Mouse (Mus musculus) limb, embryonic 13.5 days (tissue): ENCODE measurements around the gene Lama2. TPM values are rescaled to one million over a fixed set of nuclear protein-coding genes. Genes with fewer than 3 reads are reported as not detected.
"Not testable (repeated sequence)": the region's sequence is repeated elsewhere in the genome, so short reads cannot be mapped to it uniquely, and the experiment has no call there.

Experiments used
- ATAC-seq: fragments of 200-750 bp; cut with Nextera tagmentation; 2 replicates; pipeline ENCODE4 v1.8.0; 2017; ENCODE audit warnings: low read depth, moderate number of reproducible peaks, moderate TSS enrichment; ENCODE audit not compliant: low FRiP score
- H3K27ac ChIP-seq: fragments of 300-500 bp; sonication (generic); 2 replicates; pipeline ENCODE4 v1.5.1; 2015; ENCODE audit warnings: inconsistent platforms, mild to moderate bottlenecking, moderate library complexity
- H3K27me3 ChIP-seq: fragments of 300-500 bp; sonication (generic); 2 replicates; pipeline ENCODE4 v1.6.1; 2015; ENCODE audit warnings: mild to moderate bottlenecking, inconsistent platforms
- H3K36me3 ChIP-seq: fragments of 300-500 bp; sonication (generic); 2 replicates; pipeline ENCODE4 v1.6.1; 2015; ENCODE audit warnings: inconsistent platforms, mild to moderate bottlenecking, moderate library complexity
- H3K4me1 ChIP-seq: fragments of 300-500 bp; sonication (generic); 2 replicates; pipeline ENCODE4 v1.6.1; 2015; ENCODE audit warnings: inconsistent platforms
- H3K4me2 ChIP-seq: fragments of 300-500 bp; sonication (generic); replicated peaks from 2 replicates; pipeline ENCODE4 v1.6.1; 2015; ENCODE audit warnings: inconsistent platforms, mild to moderate bottlenecking, moderate library complexity
- H3K4me3 ChIP-seq: fragments of 300-500 bp; sonication (generic); 2 replicates; pipeline ENCODE4 v1.5.1; 2015; ENCODE audit warnings: moderate library complexity, mild to moderate bottlenecking, inconsistent platforms
- H3K9ac ChIP-seq: fragments of 300-500 bp; sonication (generic); 2 replicates; pipeline ENCODE4 v1.6.1; 2015; ENCODE audit warnings: mild to moderate bottlenecking, inconsistent platforms
- H3K9me3 ChIP-seq: fragments of 300-500 bp; sonication (generic); 2 replicates; pipeline ENCODE4 v1.6.1; 2016; ENCODE audit warnings: inconsistent platforms
- WGBS: fragments of 180-500 bp; shearing (Covaris S2); methylation state at CpG from one replicate; pipeline ENCODE4 v1.1.7; 2015; 5-methylcytosine and 5-hydroxymethylcytosine counted together
- polyA plus RNA-seq: library from polyadenylated mRNA; unstranded; fragments of >200 nt; fragmentation: Nextera tagmentation; extraction: Ambion mirVana; gene quantifications from 2 replicates; pipeline ENCODE4 v1.2.1, GENCODE M21; 2015

The Lama2 gene
- polyA plus RNA-seq, 1 experiment from 2014 or later, result 12.8 TPM

- not testable (repeated sequence) for ATAC-seq, H3K4me1 ChIP-seq, H3K27me3 ChIP-seq, H3K4me3 ChIP-seq, H3K27ac ChIP-seq, H3K9me3 ChIP-seq, H3K36me3 ChIP-seq, H3K9ac ChIP-seq, H3K4me2 ChIP-seq
- WGBS, result 89% methylated on average over 6 of the region's 6 CpGs
Measured at GRCm38 (mm10) chr10:26936056-26936455, 683.5 kb downstream of the Lama2 start.
